Mouse (Mus musculus): ENCODE data around the gene Olfr250.
"Not testable (repeated sequence)": the region's sequence is repeated elsewhere in the genome, so short reads cannot be mapped to it uniquely, and the experiment has no call there.

The Olfr250 gene

DNA sequence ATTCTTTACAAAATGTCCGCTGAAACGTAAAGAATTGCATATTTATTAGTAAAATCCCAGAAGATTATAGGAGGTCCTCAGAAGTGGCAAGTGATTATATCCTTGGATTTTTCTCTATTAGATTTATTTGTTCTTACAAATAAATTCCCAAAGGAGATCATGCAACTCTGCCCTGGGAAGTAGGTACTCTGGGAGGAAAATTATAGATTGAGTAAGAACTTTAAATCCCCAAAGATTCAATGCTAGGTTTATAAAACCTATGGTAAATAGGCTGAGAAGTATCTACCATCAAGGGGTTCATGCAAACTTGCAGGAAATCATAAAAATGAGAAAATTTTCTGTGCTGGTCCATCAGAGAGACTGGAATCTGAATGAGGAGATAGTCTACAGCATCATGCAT is at the start of gene Olfr250:
Olfr250 (plus strand) TSS at position 301 of the 400 bp plus-strand sequence.
- no peak for DNase-seq

DNA sequence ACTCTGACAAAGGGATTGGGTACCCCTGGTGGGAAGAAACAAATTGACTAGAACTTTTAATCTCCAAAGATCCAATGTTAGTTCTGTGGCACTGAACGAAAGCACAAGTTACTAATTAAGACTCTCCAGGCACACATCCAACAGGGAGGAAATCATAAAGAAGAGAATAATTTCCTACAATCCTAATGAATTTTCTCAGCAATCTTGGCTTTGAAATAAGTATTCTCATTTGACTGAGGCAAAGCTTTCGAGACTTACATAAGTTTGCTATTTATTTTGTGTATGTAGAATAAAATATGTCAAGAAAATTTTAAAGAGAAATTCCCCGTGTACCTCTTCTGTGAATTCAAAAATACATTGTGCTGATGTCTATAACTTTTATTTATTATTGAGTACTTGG is 37.9 kb upstream of the Olfr250 start, which contains the start of gene Olfr25:
Olfr25 (plus strand) TSS at position 301 of the 400 bp plus-strand sequence.
- DNase-seq, result no peak

DNA sequence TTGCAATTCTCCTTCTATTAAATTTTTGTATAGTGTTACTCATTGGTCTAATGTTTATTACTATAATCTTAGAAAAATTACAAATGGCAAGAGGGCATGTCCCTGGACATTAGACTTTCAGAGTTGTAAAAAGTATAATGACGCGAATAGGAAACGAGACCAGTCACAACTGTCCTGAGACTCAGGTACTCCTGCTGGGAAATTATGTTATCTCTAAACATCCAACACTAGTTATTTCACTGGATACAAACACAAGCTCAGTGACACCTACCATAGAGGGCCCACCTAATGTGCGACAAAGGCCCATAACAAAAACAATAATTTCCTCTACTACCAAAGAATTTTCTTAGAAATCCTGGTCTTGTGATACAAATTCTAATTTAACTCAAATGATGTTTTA is 18.6 kb upstream of the Olfr250 start, which contains the start of gene Olfr898:
Olfr898 (plus strand) TSS at position 301 of the 400 bp plus-strand sequence.
- DNase-seq, result no peak

DNA sequence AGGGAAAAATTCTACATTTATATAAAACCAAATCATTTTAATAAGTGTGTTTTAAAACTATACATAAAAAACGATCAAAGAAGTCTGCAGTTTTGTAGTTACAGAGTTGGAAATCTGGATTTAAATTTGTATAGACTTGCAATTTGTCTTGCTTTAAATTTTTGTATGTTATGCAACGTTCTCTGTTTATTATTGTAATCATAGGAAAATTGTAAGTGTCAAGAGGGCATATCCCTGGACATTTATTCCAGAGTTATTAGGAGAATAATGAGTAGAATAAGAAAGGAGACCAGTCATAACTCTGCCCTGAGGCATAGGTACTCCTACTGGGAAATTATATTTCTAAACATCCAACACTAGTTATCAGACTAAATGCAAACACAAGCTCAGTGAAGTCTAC is 10.1 kb downstream of the Olfr250 start, which contains the start of gene Olfr251:
Olfr251 (plus strand) TSS at position 301 of the 400 bp plus-strand sequence.
- no peak for DNase-seq

DNA sequence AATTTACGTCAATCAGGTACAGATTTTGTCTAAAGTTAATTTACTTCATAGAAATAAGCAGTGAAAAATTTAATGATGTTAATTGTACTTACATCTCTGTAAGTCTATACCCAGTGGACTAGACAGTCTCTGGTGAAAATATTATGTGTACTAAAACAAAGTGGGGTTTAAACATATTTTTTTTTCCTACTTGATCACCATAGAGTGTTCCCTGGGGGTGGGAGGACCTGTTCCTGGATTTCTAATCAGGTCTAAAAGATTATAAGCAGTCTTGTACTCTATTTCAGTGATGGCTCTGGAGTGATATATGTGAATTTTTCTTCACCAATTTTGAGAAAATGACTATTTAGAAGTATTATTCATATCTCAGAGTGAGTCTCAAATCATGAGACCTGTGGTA is 34.7 kb downstream of the Olfr250 start, which contains the start of gene Olfr147:
Olfr147 (plus strand) TSS at position 301 of the 400 bp plus-strand sequence.
- no peak for DNase-seq

DNA sequence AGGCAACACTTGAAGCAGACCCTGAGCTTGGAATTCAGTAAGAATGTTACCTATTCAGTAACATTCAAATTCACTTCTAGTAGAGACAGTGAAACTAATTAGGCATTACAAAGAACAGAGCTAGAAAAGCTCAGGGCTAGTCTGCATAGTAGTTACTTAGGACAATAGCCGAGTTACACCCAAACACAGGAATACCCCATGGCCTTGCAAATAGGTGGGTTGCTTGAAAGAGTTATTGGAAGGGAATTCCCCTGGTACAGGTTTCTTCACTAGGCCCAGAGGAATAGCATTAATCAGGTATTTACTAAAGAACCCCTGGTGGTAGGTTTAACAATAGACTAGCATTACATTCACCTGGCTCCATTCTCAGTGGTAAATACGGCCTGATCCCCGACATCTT is 40.8 kb downstream of the Olfr250 start:
- not testable (repeated sequence) for DNase-seq

DNA sequence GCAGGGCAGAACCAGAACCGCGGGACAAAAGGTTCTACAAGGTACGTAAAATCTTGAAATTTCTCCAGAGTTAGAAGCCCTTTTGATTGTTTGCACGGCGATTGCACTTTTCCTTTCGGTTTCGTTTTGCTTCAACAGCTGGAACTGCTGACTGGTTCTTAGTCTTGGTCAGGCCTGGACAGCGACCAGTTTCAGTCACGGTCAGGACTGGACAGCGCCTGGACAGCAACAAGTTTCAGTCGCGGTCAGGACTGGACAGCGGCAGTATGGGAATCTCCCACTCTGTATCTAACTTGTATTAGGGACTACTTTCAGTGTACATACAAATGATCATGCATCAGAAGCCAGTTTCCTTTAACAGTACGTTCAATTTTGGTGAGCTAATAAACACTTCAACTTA is 46.8 kb downstream of the Olfr250 start:
- not testable (repeated sequence) for DNase-seq

All from thymus, postnatal 4 days (tissue).